Mouse (Mus musculus) myocyte (in vitro differentiated cells): Measurements from ENCODE around the gene Sf3b6. TPM values are rescaled to one million over a fixed set of nuclear protein-coding genes. Genes with fewer than 3 reads are reported as not detected.
"Not testable (repeated sequence)": the region's sequence is repeated elsewhere in the genome, so short reads cannot be mapped to it uniquely, and the experiment has no call there.

Experiments
- H3K27me3 ChIP-seq: one replicate; pipeline ENCODE4 v1.6.1; 2011; ENCODE audit not compliant: control insufficient read depth, insufficient read depth, insufficient read length
- H3K36me3 ChIP-seq: one replicate; pipeline ENCODE4 v1.6.1; 2011; ENCODE audit not compliant: control insufficient read depth, insufficient read depth
- H3K4me2 ChIP-seq: one replicate; pipeline ENCODE4 v1.6.1; 2011; ENCODE audit warnings: low read depth, control low read depth
- H3K4me3 ChIP-seq: one replicate; pipeline ENCODE4 v1.5.1; 2011; ENCODE audit warnings: mild to moderate bottlenecking, control low read depth, moderate library complexity
- H3K79me2 ChIP-seq: one replicate; pipeline ENCODE4 v1.6.1; 2011; ENCODE audit not compliant: control insufficient read depth, insufficient read depth
- H3ac ChIP-seq: one replicate; pipeline ENCODE4 v1.6.1; 2011; ENCODE audit not compliant: control insufficient read depth, insufficient read length
- CEBPB ChIP-seq: IDR thresholded peaks from 2 replicates; pipeline ENCODE4 v1.6.1; 2011; ENCODE audit warnings: mild to moderate bottlenecking, moderate library complexity; ENCODE audit not compliant: poor library complexity, insufficient read depth, severe bottlenecking
- E2F4 ChIP-seq: IDR thresholded peaks from one replicate; pipeline ENCODE4 v1.6.1; 2011; ENCODE audit warnings: mild to moderate bottlenecking, control low read depth, moderate library complexity; ENCODE audit not compliant: insufficient read depth
- MAX ChIP-seq: IDR thresholded peaks from one replicate; pipeline ENCODE4 v1.6.1; 2011; ENCODE audit warnings: low read depth, mild to moderate bottlenecking, control low read depth
- MYOD1 ChIP-seq, 3 experiments: IDR thresholded peaks; one replicate each; pipeline ENCODE4 v1.6.1; 2011; ENCODE audit warnings: control low read depth in 2 of 3, low read depth in 2 of 3, mild to moderate bottlenecking in 2 of 3, moderate library complexity in 1 of 3; ENCODE audit not compliant: insufficient read length in 2 of 3, control insufficient read depth in 1 of 3
- MYOG ChIP-seq, 3 experiments: IDR thresholded peaks; one replicate each; pipeline ENCODE4 v1.6.1; 2011; ENCODE audit warnings: control low read depth in 2 of 3, low read depth in 2 of 3, mild to moderate bottlenecking in 2 of 3; ENCODE audit not compliant: insufficient read length in 2 of 3, control insufficient read depth in 1 of 3, insufficient read depth in 1 of 3
- POLR2A ChIP-seq: IDR thresholded peaks from one replicate; pipeline ENCODE4 v1.6.1; 2011; ENCODE audit warnings: low read depth, mild to moderate bottlenecking, control low read depth, moderate library complexity; ENCODE audit not compliant: insufficient read length
- POLR2AphosphoS2 ChIP-seq: IDR thresholded peaks from one replicate; pipeline ENCODE4 v1.6.1; 2011; ENCODE audit warnings: low read depth, control low read depth; ENCODE audit not compliant: insufficient read length
- REST ChIP-seq: IDR thresholded peaks from one replicate; pipeline ENCODE4 v1.6.1; 2011; ENCODE audit warnings: mild to moderate bottlenecking, control low read depth, moderate library complexity; ENCODE audit not compliant: insufficient read depth, insufficient read length
- SRF ChIP-seq: IDR thresholded peaks from one replicate; pipeline ENCODE4 v1.6.1; 2011; ENCODE audit warnings: low read depth; ENCODE audit not compliant: control insufficient read depth, insufficient read length
- TCF12 ChIP-seq: IDR thresholded peaks from one replicate; pipeline ENCODE4 v1.6.1; 2011; ENCODE audit warnings: mild to moderate bottlenecking, control low read depth; ENCODE audit not compliant: poor library complexity, insufficient read depth, severe bottlenecking
- TCF3 ChIP-seq: IDR thresholded peaks from one replicate; pipeline ENCODE4 v1.6.1; 2011; ENCODE audit warnings: low read depth, control low read depth; ENCODE audit not compliant: insufficient read length
- USF1 ChIP-seq: IDR thresholded peaks from one replicate; pipeline ENCODE4 v1.6.1; 2011; ENCODE audit warnings: low read depth, mild to moderate bottlenecking, control low read depth, moderate library complexity
- polyA plus RNA-seq: library from polyadenylated mRNA; unstranded; fragments of >200 nt; fragmentation: generic; extraction: Trizol; gene quantifications from one replicate; pipeline ENCODE4 v1.2.1, GENCODE M21; 2012; ENCODE audit warnings: missing spikeins

The Sf3b6 gene
- polyA plus RNA-seq, 1 experiment = 100.0 TPM

GRCm38 (mm10) chr12:4784466-4784865, 32.9 kb upstream of the Sf3b6 start:
- Histone ChIP-seq H3K4me3 (no peak overlapping the region), H3K36me3 (no peaks in the 10 kb centered on the region), H3K79me2 (no peaks in the 10 kb centered on the region), H3ac (no peak overlapping the region), H3K4me2 (no peak overlapping the region), H3K27me3 (no peaks in the 10 kb centered on the region)
- no peak for TF ChIP-seq TCF3
- no peak for TF ChIP-seq MYOD1 (IDR thresholded peaks at IDR 0.05; ENCODE audit: control insufficient read depth in 1 of 3, insufficient read length in 2 of 3, low read depth in 2 of 3)
- no peak for TF ChIP-seq MAX
- no peak for TF ChIP-seq POLR2AphosphoS2
- TF ChIP-seq TCF12 = no peak
- no peak for TF ChIP-seq MYOG (IDR thresholded peaks at IDR 0.05; ENCODE audit: control insufficient read depth in 1 of 3, insufficient read depth in 1 of 3, insufficient read length in 2 of 3, low read depth in 2 of 3)
- no peak for TF ChIP-seq SRF
- no peak for TF ChIP-seq USF1
- TF ChIP-seq E2F4 = no peak
- no peak for TF ChIP-seq CEBPB
- no peak for TF ChIP-seq REST
- no peak for TF ChIP-seq POLR2A

DNA sequence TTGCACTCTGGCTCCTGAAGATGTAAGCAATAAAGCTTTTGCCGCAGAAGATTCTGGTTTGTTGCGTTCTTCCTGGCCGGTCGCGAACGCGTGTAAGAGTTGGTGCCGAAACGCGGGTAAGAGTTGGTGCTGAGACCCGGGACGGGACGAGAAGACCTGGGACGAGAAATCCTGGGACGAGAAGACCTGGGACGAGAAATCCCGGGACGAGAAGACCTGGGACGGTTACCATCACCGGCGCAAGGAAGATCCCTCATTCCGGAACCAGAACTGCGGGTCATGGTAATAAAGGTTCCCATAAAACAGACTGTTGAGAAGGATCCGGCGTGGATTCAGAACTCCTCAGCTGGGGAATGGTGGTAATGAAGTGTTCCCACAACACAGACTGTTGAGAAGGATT, 29.2 kb upstream of the Sf3b6 start:
- not testable (repeated sequence) for H3K36me3 ChIP-seq, H3K27me3 ChIP-seq, H3K4me2 ChIP-seq

GRCm38 (mm10) chr12:4793718-4794117, 23.6 kb upstream of the Sf3b6 start:
- Histone ChIP-seq H3K27me3 (no peaks in the 10 kb centered on the region), H3K79me2 (no peaks in the 10 kb centered on the region), H3K4me3 (no peak overlapping the region), H3K36me3 (no peaks in the 10 kb centered on the region), H3ac (no peak overlapping the region), H3K4me2 (no peak overlapping the region)
- TF ChIP-seq POLR2A (no peak), MYOD1 (IDR thresholded peaks at IDR 0.05; ENCODE audit: control insufficient read depth in 1 of 3, insufficient read length in 2 of 3, low read depth in 2 of 3) (no peak), TCF3 (no peak), USF1 (no peak), E2F4 (no peak), MYOG (IDR thresholded peaks at IDR 0.05; ENCODE audit: control insufficient read depth in 1 of 3, insufficient read depth in 1 of 3, insufficient read length in 2 of 3, low read depth in 2 of 3) (no peak), MAX (no peak), POLR2AphosphoS2 (no peak), SRF (no peak), TCF12 (no peak), CEBPB (no peak), REST (no peak)

More for the DNA sequence above, 29.2 kb upstream of the Sf3b6 start:
- not testable (repeated sequence) for H3K79me2 ChIP-seq, H3K4me3 ChIP-seq, H3ac ChIP-seq

GRCm38 (mm10) chr12:4797471-4797870, 19.9 kb upstream of the Sf3b6 start:
- not testable (repeated sequence) for H3K27me3 ChIP-seq, H3K36me3 ChIP-seq, H3ac ChIP-seq, H3K4me2 ChIP-seq, H3K79me2 ChIP-seq, H3K4me3 ChIP-seq

GRCm38 (mm10) chr12:4811036-4811435, 6.3 kb upstream of the Sf3b6 start:
- no peak for TF ChIP-seq E2F4
- no peak for TF ChIP-seq CEBPB
- no peak for TF ChIP-seq USF1
- TF ChIP-seq REST = no peak
- TF ChIP-seq TCF3 = no peak
- no peak for TF ChIP-seq POLR2A
- TF ChIP-seq MYOG (IDR thresholded peaks at IDR 0.05; ENCODE audit: control insufficient read depth in 1 of 3, insufficient read depth in 1 of 3, insufficient read length in 2 of 3, low read depth in 2 of 3) = no peak
- TF ChIP-seq MAX = no peak
- TF ChIP-seq POLR2AphosphoS2 = no peak
- no peak for TF ChIP-seq SRF
- no peak for TF ChIP-seq TCF12
- TF ChIP-seq MYOD1 (IDR thresholded peaks at IDR 0.05; ENCODE audit: control insufficient read depth in 1 of 3, insufficient read length in 2 of 3, low read depth in 2 of 3) = no peak
- no peaks in the 10 kb centered on the region for H3K79me2 ChIP-seq

More at GRCm38 (mm10) chr12:4811036-4811435, 6.3 kb upstream of the Sf3b6 start:
- H3ac ChIP-seq = no peak overlapping the region
- H3K4me2 ChIP-seq = no peak overlapping the region
- peaks cover 5% of the 10 kb centered on the region for H3K27me3 ChIP-seq
- no peak overlapping the region for H3K4me3 ChIP-seq
- no peaks in the 10 kb centered on the region for H3K36me3 ChIP-seq
